Mouse (Mus musculus) MEL (cell line): ENCODE results near the gene Klhl5. TPM values are rescaled to one million over a fixed set of nuclear protein-coding genes. Genes with fewer than 3 reads are reported as not detected.

Experiments
- DNase-seq: peaks from one replicate; pipeline ENCODE4 v3.0.0; 2011; ENCODE audit warnings: low read depth, low spot score
- H3K27ac ChIP-seq: 2 replicates; pipeline ENCODE4 v1.5.1; 2012; ENCODE audit warnings: low read depth, mild to moderate bottlenecking, control low read depth, low read length, moderate library complexity; ENCODE audit not compliant: control insufficient read depth
- H3K27me3 ChIP-seq, 2 experiments: fragments of 150-350 bp in 1 of 2; sonication (generic) in 1 of 2; 2 replicates each; pipeline ENCODE4 v1.6.1; 2012; ENCODE audit warnings: low read length in 2 of 2, mild to moderate bottlenecking in 2 of 2, improper control_type of control experiment in 1 of 2, moderate library complexity in 1 of 2; ENCODE audit not compliant: insufficient read depth in 2 of 2, control insufficient read depth in 1 of 2
- H3K36me3 ChIP-seq, 2 experiments: 2 replicates each; pipeline ENCODE4 v1.6.1; 2012 to 2014; ENCODE audit warnings: low read length in 2 of 2, improper control_type of control experiment in 1 of 2, inconsistent platforms in 1 of 2, mild to moderate bottlenecking in 1 of 2; ENCODE audit not compliant: insufficient read depth in 2 of 2, control insufficient read depth in 1 of 2
- H3K4me1 ChIP-seq, 2 experiments: fragments of 150-350 bp in 1 of 2; sonication (generic) in 1 of 2; 2 replicates each; pipeline ENCODE4 v1.6.1; 2012; ENCODE audit warnings: low read length in 2 of 2, improper control_type of control experiment in 1 of 2, mild to moderate bottlenecking in 1 of 2; ENCODE audit not compliant: insufficient read depth in 2 of 2, control insufficient read depth in 1 of 2
- H3K4me3 ChIP-seq, 2 experiments: fragments of 150-350 bp in 1 of 2; sonication (generic) in 1 of 2; 2 replicates each; pipeline ENCODE4 v1.5.1; 2012; ENCODE audit warnings: low read depth in 2 of 2, low read length in 2 of 2, mild to moderate bottlenecking in 2 of 2, moderate library complexity in 2 of 2, control low read depth in 1 of 2, improper control_type of control experiment in 1 of 2; ENCODE audit not compliant: control insufficient read depth in 1 of 2, insufficient read depth in 1 of 2
- H3K79me2 ChIP-seq: 2 replicates; pipeline ENCODE4 v1.6.1; 2012; ENCODE audit warnings: mild to moderate bottlenecking, low read length, moderate library complexity; ENCODE audit not compliant: control insufficient read depth, poor library complexity, insufficient read depth
- H3K9ac ChIP-seq: 2 replicates; pipeline ENCODE4 v1.6.1; 2012; ENCODE audit warnings: low read depth, mild to moderate bottlenecking, control low read depth, low read length, moderate library complexity; ENCODE audit not compliant: control insufficient read depth, poor library complexity, severe bottlenecking
- H3K9me3 ChIP-seq: fragments of 150-350 bp; sonication (generic); replicated peaks from 2 replicates; pipeline ENCODE4 v1.6.1; 2012; ENCODE audit warnings: mild to moderate bottlenecking, low read length, improper control_type of control experiment, moderate library complexity; ENCODE audit not compliant: insufficient read depth
- CHD1 ChIP-seq: IDR thresholded peaks from 2 replicates; pipeline ENCODE4 v1.6.1; 2012; ENCODE audit warnings: low read depth, mild to moderate bottlenecking, inconsistent platforms, low read length, improper control_type of control experiment
- CTCF ChIP-seq, 3 experiments: IDR thresholded peaks in 2 of 3; conservative IDR thresholded peaks in 1 of 3; 2 replicates each; pipeline ENCODE4 v1.5.1; 2011 to 2012; ENCODE audit warnings: low read length in 3 of 3, low read depth in 2 of 3, mild to moderate bottlenecking in 2 of 3, improper control_type of control experiment in 1 of 3, inconsistent platforms in 1 of 3, mixed read lengths in 1 of 3, moderate library complexity in 1 of 3; ENCODE audit not compliant: control insufficient read depth in 1 of 3, insufficient read depth in 1 of 3, poor library complexity in 1 of 3, severe bottlenecking in 1 of 3
- ELF1 ChIP-seq: IDR thresholded peaks from 2 replicates; pipeline ENCODE4 v1.6.1; 2014; ENCODE audit warnings: low read depth, mild to moderate bottlenecking, inconsistent platforms, low read length, improper control_type of control experiment, moderate library complexity
- EP300 ChIP-seq, 2 experiments: IDR thresholded peaks; 2 replicates each; pipeline ENCODE4 v1.6.1; 2011; ENCODE audit warnings: improper control_type of control experiment in 2 of 2, low read length in 2 of 2, low read depth in 1 of 2, mild to moderate bottlenecking in 1 of 2
- ETS1 ChIP-seq: IDR thresholded peaks from 2 replicates; pipeline ENCODE4 v1.6.1; 2012; ENCODE audit warnings: low read depth, mild to moderate bottlenecking, inconsistent platforms, low read length, improper control_type of control experiment, moderate library complexity
- GABPA ChIP-seq: IDR thresholded peaks from 2 replicates; pipeline ENCODE4 v1.6.1; 2012; ENCODE audit warnings: low read depth, mild to moderate bottlenecking, inconsistent platforms, low read length, improper control_type of control experiment, moderate library complexity
- JUND ChIP-seq: IDR thresholded peaks from 2 replicates; pipeline ENCODE4 v1.6.1; 2011; ENCODE audit warnings: low read depth, mild to moderate bottlenecking, improper control_type of control experiment, low read length
- KAT2A ChIP-seq: conservative IDR thresholded peaks from 2 replicates; pipeline ENCODE4 v1.6.1; 2012; ENCODE audit warnings: low read depth, low read length, improper control_type of control experiment, inconsistent platforms
- MAX ChIP-seq: IDR thresholded peaks from 2 replicates; pipeline ENCODE4 v1.6.1; 2011; ENCODE audit warnings: low read length, improper control_type of control experiment
- MAZ ChIP-seq: IDR thresholded peaks from 2 replicates; pipeline ENCODE4 v1.6.1; 2012; ENCODE audit warnings: low read depth, mild to moderate bottlenecking, inconsistent platforms, low read length, improper control_type of control experiment
- MEF2A ChIP-seq: IDR thresholded peaks from 2 replicates; pipeline ENCODE4 v1.6.1; 2014; ENCODE audit warnings: low read depth, mild to moderate bottlenecking, inconsistent platforms, low read length, improper control_type of control experiment; ENCODE audit not compliant: poor library complexity, insufficient replicate concordance, severe bottlenecking; ENCODE audit errors: extremely low read depth
- MYB ChIP-seq: IDR thresholded peaks from 2 replicates; pipeline ENCODE4 v1.6.1; 2011; ENCODE audit warnings: mild to moderate bottlenecking, low read depth, low read length, improper control_type of control experiment
- NELFE ChIP-seq: IDR thresholded peaks from 2 replicates; pipeline ENCODE4 v1.6.1; 2011; ENCODE audit warnings: low read depth, low read length, improper control_type of control experiment
- POLR2A ChIP-seq, 2 experiments: IDR thresholded peaks; 2 replicates each; pipeline ENCODE4 v1.6.1; 2011 to 2012; ENCODE audit warnings: low read length in 2 of 2, mild to moderate bottlenecking in 2 of 2, control low read depth in 1 of 2, improper control_type of control experiment in 1 of 2, low read depth in 1 of 2, moderate library complexity in 1 of 2; ENCODE audit not compliant: control insufficient read depth in 1 of 2, insufficient read depth in 1 of 2, poor library complexity in 1 of 2
- POLR2AphosphoS2 ChIP-seq: IDR thresholded peaks from 2 replicates; pipeline ENCODE4 v1.6.1; 2011; ENCODE audit warnings: low read length, improper control_type of control experiment
- POLR2AphosphoS5 ChIP-seq: IDR thresholded peaks from 2 replicates; pipeline ENCODE4 v1.6.1; 2012; ENCODE audit warnings: low read depth, borderline replicate concordance, mild to moderate bottlenecking, inconsistent platforms, low read length, moderate library complexity, mixed read lengths
- RAD21 ChIP-seq: IDR thresholded peaks from 2 replicates; pipeline ENCODE4 v1.6.1; 2011; ENCODE audit warnings: mild to moderate bottlenecking, low read depth, low read length, improper control_type of control experiment
- SIN3A ChIP-seq: IDR thresholded peaks from 2 replicates; pipeline ENCODE4 v1.6.1; 2012; ENCODE audit warnings: low read length, improper control_type of control experiment, inconsistent platforms
- SMC3 ChIP-seq: IDR thresholded peaks from 2 replicates; pipeline ENCODE4 v1.6.1; 2011; ENCODE audit warnings: low read depth, low read length, improper control_type of control experiment
- TAL1 ChIP-seq: IDR thresholded peaks from 2 replicates; pipeline ENCODE4 v1.6.1; 2012; ENCODE audit warnings: mild to moderate bottlenecking, inconsistent platforms, low read length, moderate library complexity, mixed read lengths
- TCF12 ChIP-seq: IDR thresholded peaks from 2 replicates; pipeline ENCODE4 v1.6.1; 2014; ENCODE audit warnings: low read depth, mild to moderate bottlenecking, inconsistent platforms, low read length, improper control_type of control experiment, moderate library complexity
- USF2 ChIP-seq, 2 experiments: IDR thresholded peaks; 2 replicates each; pipeline ENCODE4 v1.6.1; 2011 to 2012; ENCODE audit warnings: improper control_type of control experiment in 2 of 2, low read length in 2 of 2, borderline replicate concordance in 1 of 2, inconsistent platforms in 1 of 2, low read depth in 1 of 2, mild to moderate bottlenecking in 1 of 2; ENCODE audit not compliant: insufficient read depth in 1 of 2
- ZKSCAN1 ChIP-seq: IDR thresholded peaks from 2 replicates; pipeline ENCODE4 v1.6.1; 2012; ENCODE audit warnings: low read depth, mild to moderate bottlenecking, inconsistent platforms, low read length, improper control_type of control experiment, moderate library complexity
- ZMIZ1 ChIP-seq: IDR thresholded peaks from 2 replicates; pipeline ENCODE4 v1.6.1; 2012; ENCODE audit warnings: low read depth, mild to moderate bottlenecking, inconsistent platforms, low read length, improper control_type of control experiment, moderate library complexity
- ZNF384 ChIP-seq: IDR thresholded peaks from 2 replicates; pipeline ENCODE4 v1.6.1; 2012; ENCODE audit warnings: low read depth, mild to moderate bottlenecking, inconsistent platforms, low read length, improper control_type of control experiment
- polyA plus RNA-seq, 2 experiments: library from polyadenylated mRNA; stranded (reverse) in 1 of 2; unstranded in 1 of 2; fragments of >175 nt in 1 of 2; fragments of >200 nt in 1 of 2; gene quantifications; 2 replicates each; pipeline versions ENCODE4 v1.2.1 to v1.2.4; 2012; ENCODE audit warnings: low replicate concordance in 2 of 2, low read depth in 1 of 2; ENCODE audit not compliant: insufficient read length in 2 of 2, insufficient read depth in 1 of 2, missing spikeins in 1 of 2
- total RNA-seq: library from RNA; depleted of rRNA; stranded (reverse); fragments of 300-350 nt; gene quantifications from 2 replicates; pipeline ENCODE4 v1.2.3, GENCODE M21; 2012

Gene Klhl5
- total and polyA plus RNA-seq, 3 experiments = 8.0 to 15.5 TPM; not detected in 1

DNA sequence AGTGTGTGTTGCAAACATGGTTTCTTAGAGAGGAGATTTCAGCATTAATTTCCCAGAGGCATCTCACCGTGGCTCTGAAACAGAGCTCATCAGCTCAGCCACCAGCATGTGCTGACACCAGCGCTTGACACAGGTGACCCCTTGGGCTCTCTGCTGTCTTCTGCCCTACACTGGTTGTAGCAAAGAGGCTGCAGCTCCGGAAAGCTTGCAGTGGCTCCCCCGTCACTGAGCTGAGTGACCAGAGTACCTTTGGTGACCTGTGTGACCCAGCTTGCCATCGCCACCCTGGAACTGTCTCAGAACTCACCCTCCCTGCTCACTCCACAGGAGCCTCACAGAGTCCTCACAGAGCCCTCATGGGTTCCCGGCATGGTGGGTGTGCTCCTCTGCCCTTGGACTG is 34.9 kb downstream of the Klhl5 start:
- H3K9me3 ChIP-seq = no peaks in the 10 kb centered on the region
- H3K27ac ChIP-seq = no peak overlapping the region
- no peaks in the 10 kb centered on the region for H3K79me2 ChIP-seq
- no peak for TF ChIP-seq ZMIZ1
- TF ChIP-seq ETS1 = no peak
- TF ChIP-seq SMC3 = no peak
- TF ChIP-seq TCF12 = no peak
- TF ChIP-seq MEF2A = no peak
- no peak for TF ChIP-seq POLR2AphosphoS5
- H3K36me3 ChIP-seq = 0 out of 4 replicates have a peak, but pooled peaks cover 0 to 2% of the 10 kb centered on the region in 2 experiments
- no peaks in the 10 kb centered on the region for H3K4me1 ChIP-seq
- no peaks in the 10 kb centered on the region for H3K27me3 ChIP-seq
- DNase-seq = no peak
- no peak overlapping the region for H3K9ac ChIP-seq
- H3K4me3 ChIP-seq = no peak overlapping the region

- DNase-seq = no peak
- no peaks in the 10 kb centered on the region for H3K27me3 ChIP-seq
- no peak overlapping the region for H3K4me3 ChIP-seq
- TF ChIP-seq EP300 (IDR thresholded peaks at IDR 0.05; ENCODE audit: low read depth in 1 of 2, low read length in 2 of 2) = no peak
- TF ChIP-seq ZNF384 = no peak
- no peak for TF ChIP-seq TAL1
- TF ChIP-seq SMC3 = no peak
- TF ChIP-seq POLR2A (IDR thresholded peaks at IDR 0.05; ENCODE audit: control insufficient read depth in 1 of 2, insufficient read depth in 1 of 2, low read depth in 1 of 2, low read length in 2 of 2, poor library complexity in 1 of 2) = no peak
- no peak for TF ChIP-seq MAZ
- TF ChIP-seq SIN3A = no peak
- TF ChIP-seq KAT2A = no peak
- no peaks in the 10 kb centered on the region for H3K79me2 ChIP-seq
- no peaks in the 10 kb centered on the region for H3K9me3 ChIP-seq
- no peak overlapping the region for H3K9ac ChIP-seq
- no peak overlapping the region for H3K27ac ChIP-seq
- 0 out of 4 replicates have a peak, but pooled peaks cover 0 to 2% of the 10 kb centered on the region in 2 experiments for H3K36me3 ChIP-seq
- no peaks in the 10 kb centered on the region for H3K4me1 ChIP-seq
Observed at GRCm38 (mm10) chr5:65145499-65146101, 38.3 kb downstream of the Klhl5 start.

- H3K4me1 ChIP-seq = no peaks in the 10 kb centered on the region
- H3K27ac ChIP-seq = no peak overlapping the region
- no peak overlapping the region for H3K4me3 ChIP-seq
- no peaks in the 10 kb centered on the region for H3K27me3 ChIP-seq
- H3K9me3 ChIP-seq = no peaks in the 10 kb centered on the region
- 0 out of 4 replicates have a peak, but pooled peaks cover 0 to 2% of the 10 kb centered on the region in 2 experiments for H3K36me3 ChIP-seq
- TF ChIP-seq ZKSCAN1 (no peak), MAX (no peak), USF2 (IDR thresholded peaks at IDR 0.05; ENCODE audit: borderline replicate concordance in 1 of 2, insufficient read depth in 1 of 2, low read depth in 1 of 2, low read length in 2 of 2) (no peak), ELF1 (no peak), NELFE (no peak), JUND (no peak), POLR2AphosphoS2 (no peak), SMC3 (no peak), MYB (no peak), CHD1 (no peak), ETS1 (no peak), CTCF (IDR thresholded peaks at IDR 0.05 in 2 of 3, conservative IDR thresholded peaks at IDR 0.05 in 1 of 3; ENCODE audit: control insufficient read depth in 1 of 3, insufficient read depth in 1 of 3, low read depth in 2 of 3, low read length in 3 of 3, poor library complexity in 1 of 3, severe bottlenecking in 1 of 3) (no peak), MAZ (no peak), RAD21 (no peak), GABPA (no peak), ZNF384 (no peak)
- DNase-seq = no peak
- H3K79me2 ChIP-seq = no peaks in the 10 kb centered on the region
- H3K9ac ChIP-seq = no peak overlapping the region
Observed at GRCm38 (mm10) chr5:65146749-65147148, 39.4 kb downstream of the Klhl5 start.
